Mouse (Mus musculus) right cerebral cortex, postnatal 10 days (tissue): ENCODE measurements around the gene Dpyd.

Experiments
- DNase-seq, 2 experiments: peaks; one replicate each; pipeline ENCODE4 v3.0.0; 2021; ENCODE audit warnings: low spot score in 2 of 2

The Dpyd gene

GRCm38 (mm10) chr3:119361555-119362385, 799.8 kb downstream of the Dpyd start:
- peak; percentile 43 to 54 for DNase-seq

DNA sequence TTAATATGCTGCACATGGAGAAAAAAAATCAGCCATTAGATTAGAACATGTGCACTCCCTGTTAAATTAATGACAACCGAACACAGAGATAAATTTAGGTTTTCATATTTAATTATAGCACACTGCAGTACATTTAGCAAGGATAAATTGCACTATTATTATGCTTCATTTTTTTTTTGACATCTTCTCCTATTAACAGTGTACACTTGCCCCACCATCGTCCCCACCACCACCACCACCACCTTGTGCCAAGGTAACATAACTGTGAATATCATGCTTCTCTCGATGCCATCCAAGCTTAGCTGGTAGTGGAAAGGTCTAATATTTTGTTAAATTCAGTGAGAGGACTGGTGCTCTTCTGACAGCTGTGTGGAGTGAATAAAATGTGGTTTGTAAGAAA, 800.5 kb downstream of the Dpyd start:
- DNase-seq: no peak

GRCm38 (mm10) chr3:119368931-119369330, 807.0 kb downstream of the Dpyd start:
- no peak for DNase-seq

DNA sequence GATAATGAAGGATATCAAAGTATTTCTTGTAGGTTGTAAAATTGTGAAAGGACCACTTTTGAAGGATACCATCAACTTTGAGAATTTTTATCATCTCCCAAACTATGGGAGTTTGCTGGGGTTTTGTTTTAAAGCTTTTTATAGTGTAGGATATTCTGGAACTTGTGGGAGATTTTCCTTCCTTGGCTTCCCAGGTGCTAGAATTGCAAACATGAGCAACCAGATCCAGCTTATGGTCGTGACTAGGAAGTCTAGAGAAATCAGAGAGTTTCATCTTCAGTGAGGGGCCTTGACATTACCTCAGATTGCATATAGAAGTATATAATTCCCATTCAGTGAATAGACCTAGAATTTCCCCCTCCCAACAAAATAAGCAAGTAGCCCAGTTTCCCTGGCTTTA, 819.2 kb downstream of the Dpyd start:
- no peak for DNase-seq

GRCm38 (mm10) chr3:119382395-119382794, 820.5 kb downstream of the Dpyd start:
- DNase-seq: no peak

GRCm38 (mm10) chr3:119387332-119388105, 825.6 kb downstream of the Dpyd start:
- peak in 1 of 2 experiments; percentile 29 for DNase-seq

- no peak for DNase-seq
Measured at GRCm38 (mm10) chr3:119397205-119397604, 835.3 kb downstream of the Dpyd start.

GRCm38 (mm10) chr3:119402836-119403728, 841.2 kb downstream of the Dpyd start:
- DNase-seq: no peak

- peak; percentile 42 to 43 for DNase-seq
Measured at GRCm38 (mm10) chr3:119419087-119419709, 857.3 kb downstream of the Dpyd start.

- no peak for DNase-seq
Measured at GRCm38 (mm10) chr3:119419745-119420144, 857.8 kb downstream of the Dpyd start.

- DNase-seq: no peak
Measured at GRCm38 (mm10) chr3:119431339-119431738, 869.4 kb downstream of the Dpyd start.

DNA sequence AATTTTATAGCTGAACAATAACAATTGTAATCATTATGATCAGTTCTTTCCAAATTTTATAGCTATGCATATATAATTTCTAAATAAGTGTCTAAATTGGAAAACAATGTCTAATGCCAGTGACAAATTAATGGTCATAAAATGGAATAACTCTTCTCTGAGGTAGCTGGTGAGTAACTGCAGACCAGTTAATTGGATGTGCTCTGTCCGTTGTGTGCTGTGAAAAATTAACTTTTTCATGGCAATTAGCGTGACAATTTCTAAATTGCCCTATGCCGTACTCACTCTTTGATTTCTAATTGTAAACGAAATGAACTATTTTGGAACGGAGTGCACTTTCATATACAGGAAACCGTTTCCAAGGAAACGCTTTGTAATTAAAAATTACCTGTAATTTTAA, 869.8 kb downstream of the Dpyd start:
- no peak for DNase-seq

- DNase-seq: no peak
Measured at GRCm38 (mm10) chr3:119447559-119447958, 885.6 kb downstream of the Dpyd start.

DNA sequence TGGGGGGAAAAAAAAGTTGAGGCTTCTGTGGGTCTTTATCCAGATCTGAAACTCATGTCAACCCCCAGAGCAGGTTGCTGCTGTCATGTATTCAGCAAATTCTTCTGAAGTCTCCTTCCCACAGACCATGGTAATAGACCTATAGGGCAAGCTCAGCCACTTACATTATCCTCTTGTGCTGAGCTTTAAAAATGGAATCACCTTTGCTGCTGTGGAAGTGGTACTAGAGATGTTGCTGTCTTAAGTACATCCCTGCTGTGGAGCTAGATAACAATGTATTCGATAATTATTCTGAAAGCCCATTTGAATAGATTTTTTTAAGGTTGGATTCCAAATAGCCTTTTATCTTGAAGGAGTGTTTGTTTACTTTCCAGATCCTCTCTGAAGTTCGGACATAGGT, 902.1 kb downstream of the Dpyd start:
- no peak for DNase-seq

- no peak for DNase-seq
Measured at GRCm38 (mm10) chr3:119464479-119464878, 902.5 kb downstream of the Dpyd start.

GRCm38 (mm10) chr3:119467723-119468122, 905.8 kb downstream of the Dpyd start:
- DNase-seq: no peak
